Mouse (Mus musculus) CD4-positive, CD25-positive, alpha-beta regulatory T cell, adult 4 months (primary cell): ENCODE results near the gene Ccni. TPM values are rescaled to one million over a fixed set of nuclear protein-coding genes. Genes with fewer than 3 reads are reported as not detected.

Experiments
- ATAC-seq: one replicate; pipeline ENCODE4 v1.8.0; 2017
- polyA plus RNA-seq, 2 experiments: library from polyadenylated mRNA; unstranded; fragments of 100-300 nt; shearing (Covaris generic); gene quantifications; one replicate each; pipeline ENCODE4 v1.2.1; 2017

The Ccni gene
- polyA plus RNA-seq, 2 experiments from 2014 or later = 75.1 to 88.5 TPM

- ATAC-seq = no peak
These were observed 8.1 kb downstream of the Ccni start for GRCm38 (mm10) chr5:93198232-93198631.

GRCm38 (mm10) chr5:93190428-93190827, 15.9 kb downstream of the Ccni start:
- no peak for ATAC-seq

GRCm38 (mm10) chr5:93189607-93190006, 16.7 kb downstream of the Ccni start:
- no peak for ATAC-seq

GRCm38 (mm10) chr5:93184548-93184947, 21.7 kb downstream of the Ccni start:
- ATAC-seq = no peak

GRCm38 (mm10) chr5:93183311-93183710, 23.0 kb downstream of the Ccni start:
- no peak for ATAC-seq

- ATAC-seq = peak; percentile 81
These were observed 26.0 kb downstream of the Ccni start for GRCm38 (mm10) chr5:93180252-93180651.

- ATAC-seq = no peak
These were observed 27.7 kb downstream of the Ccni start for GRCm38 (mm10) chr5:93178616-93179015.

GRCm38 (mm10) chr5:93174675-93175074, 31.6 kb downstream of the Ccni start:
- ATAC-seq = no peak

GRCm38 (mm10) chr5:93172536-93172935, 33.8 kb downstream of the Ccni start:
- no peak for ATAC-seq

GRCm38 (mm10) chr5:93171420-93171819, 34.9 kb downstream of the Ccni start:
- ATAC-seq = no peak

GRCm38 (mm10) chr5:93168654-93169053, 37.6 kb downstream of the Ccni start:
- ATAC-seq = no peak

- no peak for ATAC-seq
These were observed 38.3 kb downstream of the Ccni start for GRCm38 (mm10) chr5:93167919-93168516.

- ATAC-seq = peak; percentile 60
These were observed 42.8 kb downstream of the Ccni start for GRCm38 (mm10) chr5:93163541-93163940.

GRCm38 (mm10) chr5:93154401-93154800, 51.9 kb downstream of the Ccni start:
- no peak for ATAC-seq

GRCm38 (mm10) chr5:93152451-93152850, 53.8 kb downstream of the Ccni start:
- ATAC-seq = peak; percentile 75

GRCm38 (mm10) chr5:93151985-93152384, 54.3 kb downstream of the Ccni start:
- peak; percentile 76 for ATAC-seq

- peak; percentile 29 for ATAC-seq
These were observed 56.1 kb downstream of the Ccni start for GRCm38 (mm10) chr5:93149969-93150777.

GRCm38 (mm10) chr5:93145504-93145903, 60.8 kb downstream of the Ccni start:
- ATAC-seq = no peak

GRCm38 (mm10) chr5:93144874-93145273, 61.4 kb downstream of the Ccni start:
- no peak for ATAC-seq

- no peak for ATAC-seq
These were observed 62.8 kb downstream of the Ccni start for GRCm38 (mm10) chr5:93143360-93144091.

GRCm38 (mm10) chr5:93140747-93141146, 65.5 kb downstream of the Ccni start:
- no peak for ATAC-seq

- no peak for ATAC-seq
These were observed 66.9 kb downstream of the Ccni start for GRCm38 (mm10) chr5:93139350-93139749.

GRCm38 (mm10) chr5:93136956-93137586, 69.2 kb downstream of the Ccni start:
- ATAC-seq = peak; percentile 76
